Mouse (Mus musculus) lung, postnatal 14 days (tissue): Measurements from ENCODE around the gene Bpifb6.
A peak's percentile ranks its signal among the peaks of the same experiment; 100 is the strongest.

Source experiments
- DNase-seq: peaks from one replicate; pipeline ENCODE4 v3.0.0; 2021

Bpifb6 gene

GRCm38 (mm10) chr2:153900088-153900487 lies at the start of gene Bpifb6:
TSS of gene Bpifb6 (plus strand) at chr2:153900388.
- no peak for DNase-seq

- peak; percentile 64 for DNase-seq
Measured at GRCm38 (mm10) chr2:153851030-153851360, 49.2 kb upstream of the Bpifb6 start.

- DNase-seq = no peak
Measured at GRCm38 (mm10) chr2:153853544-153853943, 46.6 kb upstream of the Bpifb6 start.

GRCm38 (mm10) chr2:153859581-153859980 lies 40.6 kb upstream of the Bpifb6 start:
- no peak for DNase-seq

- DNase-seq = no peak
Measured at GRCm38 (mm10) chr2:153860315-153860714, 39.9 kb upstream of the Bpifb6 start.

GRCm38 (mm10) chr2:153860715-153861114 lies 39.5 kb upstream of the Bpifb6 start:
- no peak for DNase-seq

- DNase-seq = no peak
Measured at GRCm38 (mm10) chr2:153861960-153862359, 38.2 kb upstream of the Bpifb6 start.

- DNase-seq = no peak
Measured at GRCm38 (mm10) chr2:153870984-153871383, 29.2 kb upstream of the Bpifb6 start, which contains the start of gene Sun5. TSS of gene Sun5 (minus strand) at chr2:153871084.

- DNase-seq = no peak
Measured at GRCm38 (mm10) chr2:153874745-153875144, 25.4 kb upstream of the Bpifb6 start, which contains the start of gene Bpifb2. TSS of gene Bpifb2 (plus strand) at chr2:153875045.

- DNase-seq = no peak
Measured at GRCm38 (mm10) chr2:153899111-153899510, 1.1 kb upstream of the Bpifb6 start.

GRCm38 (mm10) chr2:153902726-153903125 lies 2.5 kb downstream of the Bpifb6 start:
- DNase-seq = no peak

GRCm38 (mm10) chr2:153906626-153907025 lies 6.4 kb downstream of the Bpifb6 start:
- no peak for DNase-seq

GRCm38 (mm10) chr2:153914151-153914550 lies 14.0 kb downstream of the Bpifb6 start:
- peak; percentile 3 for DNase-seq

- DNase-seq = no peak
Measured at GRCm38 (mm10) chr2:153917930-153918329, 17.7 kb downstream of the Bpifb6 start, which contains the start of gene Bpifb3. TSS of gene Bpifb3 (plus strand) at chr2:153918230.

GRCm38 (mm10) chr2:153921246-153921645 lies 21.1 kb downstream of the Bpifb6 start:
- no peak for DNase-seq

GRCm38 (mm10) chr2:153929871-153930413 lies 29.8 kb downstream of the Bpifb6 start:
- peak; percentile 49 for DNase-seq

- DNase-seq = no peak
Measured at GRCm38 (mm10) chr2:153931125-153931524, 30.9 kb downstream of the Bpifb6 start.

GRCm38 (mm10) chr2:153933311-153933710 lies 33.1 kb downstream of the Bpifb6 start:
- DNase-seq = no peak

GRCm38 (mm10) chr2:153935348-153935747 lies 35.2 kb downstream of the Bpifb6 start:
- DNase-seq = no peak

GRCm38 (mm10) chr2:153937843-153938242 lies 37.7 kb downstream of the Bpifb6 start, which contains the start of gene Bpifb4:
TSS of gene Bpifb4 (plus strand) at chr2:153938212.
- DNase-seq = no peak

- DNase-seq = peak; percentile 53
Measured at GRCm38 (mm10) chr2:153943537-153943936, 43.3 kb downstream of the Bpifb6 start.

- no peak for DNase-seq
Measured at GRCm38 (mm10) chr2:153944567-153944966, 44.4 kb downstream of the Bpifb6 start.

- DNase-seq = peak; percentile 54
Measured at GRCm38 (mm10) chr2:153952897-153953296, 52.7 kb downstream of the Bpifb6 start.

- DNase-seq = peak; percentile 39
Measured at GRCm38 (mm10) chr2:153953836-153954235, 53.6 kb downstream of the Bpifb6 start.
